Mouse (Mus musculus) R1 (cell line): ENCODE data around the gene Brpf1.
A peak's percentile ranks its signal among the peaks of the same experiment; 100 is the strongest.
"Not testable (repeated sequence)": the region's sequence is repeated elsewhere in the genome, so short reads cannot be mapped to it uniquely, and the experiment has no call there.

ENCODE experiments used
- DNase-seq: peaks from one replicate; pipeline ENCODE4 v3.0.0-alpha.2; 2018; ENCODE audit warnings: low read depth, low spot score

Gene Brpf1

DNA sequence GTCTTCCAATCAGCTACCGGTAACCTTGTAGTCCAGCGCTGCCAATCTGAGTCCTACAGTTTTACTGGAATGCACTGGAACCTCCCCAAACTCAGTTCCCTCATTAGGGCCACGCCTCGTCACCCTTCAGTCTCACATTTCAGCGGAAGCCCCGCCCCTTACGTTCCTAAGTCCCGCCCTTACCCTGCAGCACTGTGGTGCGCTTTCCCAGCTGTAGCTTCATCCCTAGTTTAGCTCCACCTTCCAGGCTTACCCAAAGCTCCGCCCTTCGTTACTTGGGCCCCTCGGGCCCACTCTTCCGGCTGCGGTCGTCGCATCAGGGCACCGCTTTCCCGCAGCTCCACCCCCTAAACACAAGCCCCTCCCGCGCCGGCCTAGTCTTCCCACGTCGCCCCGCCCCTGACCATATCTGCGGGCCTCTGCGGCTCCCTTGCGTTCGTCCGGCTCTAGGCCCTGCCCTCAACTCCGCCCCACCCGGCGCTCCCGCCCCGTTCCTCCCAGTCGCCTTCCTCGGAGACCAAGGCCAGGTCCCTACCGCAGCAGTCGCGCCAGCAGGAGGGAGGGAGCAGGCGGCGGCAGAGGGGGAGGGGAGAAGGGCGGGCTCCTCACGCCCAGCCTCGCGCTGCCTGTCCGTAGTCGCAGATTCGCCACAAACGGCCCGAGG, 483 bp upstream of the Brpf1 start:
- DNase-seq = peak; percentile 100

- DNase-seq = peak; percentile 77
Measured at GRCm38 (mm10) chr6:113307481-113308121, 664 bp downstream of the Brpf1 start.

DNA sequence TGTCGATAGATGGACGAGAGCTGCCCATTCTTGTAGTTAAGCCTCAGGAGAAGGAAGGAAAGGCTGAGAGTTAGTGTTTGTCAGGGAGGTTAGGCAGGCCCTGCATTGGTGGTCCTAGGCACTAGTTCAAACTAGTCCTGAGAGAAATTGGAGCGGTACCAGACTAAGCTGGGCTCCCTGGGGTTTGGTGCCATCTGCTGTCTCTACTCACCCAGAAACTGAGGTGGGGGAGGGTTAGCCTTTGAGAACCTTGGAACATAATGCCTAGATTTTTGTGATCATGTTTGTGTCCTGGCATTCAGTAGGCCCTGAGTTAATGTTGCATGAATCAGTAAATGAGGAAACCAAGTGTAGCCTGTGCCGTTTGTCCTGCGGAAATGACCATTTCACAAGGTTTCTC, 1.2 kb downstream of the Brpf1 start:
- DNase-seq = peak; percentile 36

DNA sequence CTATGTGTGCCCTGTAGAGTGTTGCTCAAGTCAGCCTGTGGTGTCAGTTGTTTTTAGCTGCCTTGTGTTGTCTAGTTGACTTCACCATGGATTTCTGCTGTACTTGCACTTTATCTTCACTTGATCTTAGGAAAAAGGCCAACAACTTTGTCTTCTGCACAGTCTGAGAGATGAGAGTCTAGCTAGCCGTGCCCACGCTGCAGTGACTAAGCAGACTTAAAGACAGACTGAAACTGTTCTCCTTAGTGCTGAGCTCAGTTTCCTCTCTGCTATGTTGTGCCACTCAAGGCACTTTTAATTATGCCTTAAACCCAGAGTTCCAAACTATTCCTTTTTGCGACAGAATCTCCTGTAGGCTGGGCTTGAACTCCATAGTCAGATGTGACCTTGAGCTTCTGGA, 9.0 kb downstream of the Brpf1 start:
- no peak for DNase-seq

- peak; percentile 100 for DNase-seq
Measured at GRCm38 (mm10) chr6:113326533-113327315, 19.8 kb downstream of the Brpf1 start, which contains the start of gene Ogg1. Gene Ogg1 (plus strand): TSS chr6:113326972.

DNA sequence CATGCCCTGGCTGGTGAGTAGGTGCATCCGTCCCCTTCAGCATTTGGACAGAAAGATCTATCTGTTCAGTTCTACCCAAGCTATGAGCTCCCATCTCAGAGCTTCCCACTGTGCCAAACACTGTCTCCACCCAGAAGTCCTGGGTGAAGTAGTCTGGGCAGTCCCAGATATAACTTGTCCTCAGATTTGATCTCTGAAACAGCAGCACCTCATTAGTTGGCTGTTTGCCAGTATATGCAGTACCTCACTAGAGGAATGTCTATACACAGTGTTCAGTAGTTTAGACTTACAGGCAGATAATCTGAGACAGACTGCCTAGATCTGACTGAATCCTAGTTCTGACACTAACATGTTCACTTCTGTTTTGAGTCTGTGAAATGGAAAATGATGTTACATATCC, 22.5 kb downstream of the Brpf1 start:
- DNase-seq = no peak

GRCm38 (mm10) chr6:113330547-113330946, 23.6 kb downstream of the Brpf1 start:
- peak; percentile 41 for DNase-seq

DNA sequence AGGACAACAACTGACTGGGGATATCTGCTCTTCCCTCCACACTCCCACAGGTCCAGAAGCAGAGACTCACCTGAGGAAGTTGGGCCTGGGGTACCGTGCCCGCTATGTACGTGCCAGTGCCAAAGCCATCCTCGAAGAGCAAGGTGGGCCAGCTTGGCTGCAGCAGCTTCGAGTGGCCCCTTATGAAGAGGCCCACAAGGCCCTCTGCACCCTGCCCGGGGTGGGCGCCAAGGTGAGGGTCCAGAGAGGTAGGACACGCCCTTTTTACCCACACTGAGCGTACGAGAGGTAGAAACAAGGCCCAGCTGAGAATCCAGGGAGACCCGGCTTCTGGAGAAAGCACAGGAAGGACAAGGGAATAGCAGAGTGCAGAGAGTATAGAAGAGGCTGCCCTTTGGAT, 24.8 kb downstream of the Brpf1 start:
- no peak for DNase-seq

GRCm38 (mm10) chr6:113332734-113333133, 25.8 kb downstream of the Brpf1 start:
- not testable (repeated sequence) for DNase-seq

DNA sequence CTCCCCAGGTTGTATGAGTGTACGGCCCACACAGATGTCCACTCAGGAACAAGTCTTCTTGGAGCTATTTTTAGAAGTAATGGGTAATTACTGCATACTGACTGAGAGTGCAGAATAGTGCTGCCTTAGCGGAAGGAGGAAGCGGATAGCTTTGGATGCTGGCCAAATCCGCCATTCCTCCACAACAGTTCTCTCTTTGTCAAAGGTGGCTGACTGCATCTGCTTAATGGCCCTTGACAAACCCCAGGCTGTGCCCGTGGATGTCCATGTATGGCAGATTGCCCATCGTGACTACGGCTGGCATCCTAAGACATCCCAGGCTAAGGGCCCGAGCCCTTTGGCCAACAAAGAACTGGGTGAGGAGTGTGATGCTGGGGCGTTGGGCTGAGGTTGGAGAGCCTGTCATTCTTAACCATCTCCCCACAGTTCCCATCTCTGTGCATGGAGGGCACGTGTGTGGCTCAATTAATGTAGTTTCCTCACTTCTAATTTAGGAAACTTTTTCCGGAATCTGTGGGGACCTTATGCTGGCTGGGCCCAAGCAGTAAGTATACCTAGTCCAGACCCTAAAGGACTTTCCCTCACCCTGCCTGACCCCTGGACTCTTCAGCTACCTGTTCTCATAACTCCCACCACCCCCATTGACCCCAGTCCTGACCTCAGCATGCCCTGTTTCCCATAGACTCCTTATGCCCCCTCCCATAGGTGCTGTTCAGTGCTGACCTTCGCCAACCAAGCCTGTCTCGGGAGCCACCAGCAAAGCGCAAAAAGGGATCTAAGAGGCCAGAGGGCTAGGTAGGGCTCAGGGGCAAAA, 26.4 kb downstream of the Brpf1 start:
- no peak for DNase-seq

- no peak for DNase-seq
Measured at GRCm38 (mm10) chr6:113334216-113334615, 27.3 kb downstream of the Brpf1 start.

- no peak for DNase-seq
Measured at GRCm38 (mm10) chr6:113336852-113337620, 30.1 kb downstream of the Brpf1 start.

DNA sequence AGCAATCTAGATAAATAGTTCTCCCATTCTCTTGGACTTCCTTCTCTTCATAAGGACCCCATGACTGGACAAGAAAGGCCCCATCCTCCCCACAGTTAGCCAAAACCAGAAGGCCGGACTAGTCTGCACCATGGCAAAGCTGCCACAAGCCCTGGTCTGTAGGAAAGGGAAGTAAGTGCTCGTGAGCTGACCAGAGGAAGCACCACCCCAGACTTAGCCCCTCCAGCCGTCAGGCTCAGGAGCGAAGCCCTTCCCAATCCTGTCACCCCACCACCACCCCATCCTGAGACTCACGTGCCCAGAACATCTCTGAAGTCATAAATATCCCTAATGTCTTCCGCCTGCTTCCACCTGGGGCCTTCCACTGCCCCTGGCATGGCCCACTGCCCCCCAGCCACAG, 34.6 kb downstream of the Brpf1 start:
- no peak for DNase-seq

DNA sequence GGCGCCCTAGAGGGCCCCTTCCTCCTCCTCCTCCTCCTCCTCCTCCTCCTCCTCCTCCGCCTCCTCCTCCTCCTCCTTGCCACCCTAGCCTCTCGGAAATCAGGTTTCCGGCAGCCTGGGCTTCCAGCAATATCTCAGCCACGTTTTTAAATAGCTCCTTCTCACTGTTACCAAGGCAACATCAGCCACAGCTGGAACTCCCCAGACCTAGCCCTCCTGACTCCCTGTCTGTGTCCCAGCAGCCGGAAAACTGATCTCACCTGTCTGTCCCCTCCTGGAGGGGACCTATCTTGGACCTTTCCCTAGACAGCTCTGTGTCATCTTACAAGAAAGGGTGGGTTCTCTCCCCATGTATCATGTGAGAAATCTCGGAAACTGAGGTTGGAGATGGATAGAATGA, 35.4 kb downstream of the Brpf1 start:
- DNase-seq = no peak

- DNase-seq = peak; percentile 61
Measured at GRCm38 (mm10) chr6:113343177-113344092, 36.5 kb downstream of the Brpf1 start, which contains the start of gene Camk1. Gene Camk1 (minus strand): TSS chr6:113343984.

- no peak for DNase-seq
Measured at GRCm38 (mm10) chr6:113344321-113344720, 37.4 kb downstream of the Brpf1 start.

- DNase-seq = peak; percentile 56
Measured at GRCm38 (mm10) chr6:113346897-113347296, 40.0 kb downstream of the Brpf1 start.

- peak; percentile 91 for DNase-seq
Measured at GRCm38 (mm10) chr6:113350538-113350937, 43.6 kb downstream of the Brpf1 start.

GRCm38 (mm10) chr6:113351161-113351560, 44.2 kb downstream of the Brpf1 start:
- peak; percentile 88 for DNase-seq

- DNase-seq = no peak
Measured at GRCm38 (mm10) chr6:113351653-113352052, 44.7 kb downstream of the Brpf1 start.
